Mouse (Mus musculus): ENCODE measurements around the gene Plaur. TPM values are rescaled to one million over a fixed set of nuclear protein-coding genes. Genes with fewer than 3 reads are reported as not detected.

The Plaur gene
- 191 TPM for polyA plus RNA-seq (2012; fragmentation: generic; extraction: Trizol)
- long read RNA-seq, experiment 1, transcript Plaur-201 (7 exons, 1,506 nt): major isoform, 59 of 68 reads
- long read RNA-seq, experiment 1, partial matches to known transcripts: 5 of 68 reads
- long read RNA-seq, experiment 1, other reads (novel, unspliced or antisense): 3 of 68 reads
- long read RNA-seq, experiment 2, transcript Plaur-201 (7 exons, 1,506 nt): major isoform, 377 of 430 reads
- long read RNA-seq, experiment 2, partial matches to known transcripts: 22 of 430 reads
- long read RNA-seq, experiment 2, other reads (novel, unspliced or antisense): 26 of 430 reads

GRCm38 (mm10) chr7:24462388-24463319 is at the start of gene Plaur:
Plaur (plus strand) TSS chr7:24462484.
- peaks cover 50% of the 10 kb centered on the region for H3K79me3 ChIP-seq (ENCODE audit: low read depth)
- H3K36me3 ChIP-seq (ENCODE audit: control insufficient read depth, insufficient read depth): peaks cover 41% of the 10 kb centered on the region
- no peaks in the 10 kb centered on the region for H3K27me3 ChIP-seq (ENCODE audit: control insufficient read depth, insufficient read depth, insufficient read length)
- peaks cover 55% of the 10 kb centered on the region for H3K79me2 ChIP-seq (ENCODE audit: control insufficient read depth, insufficient read depth)
- H3ac ChIP-seq (ENCODE audit: control insufficient read depth, insufficient read length, low read depth): peak within 1 kb of the TSS; percentile 73
- TF ChIP-seq FOSL1 (IDR thresholded peaks at IDR 0.05; ENCODE audit: insufficient read depth, low read length, poor library complexity, severe bottlenecking) (no peak), MAX (IDR thresholded peaks at IDR 0.05) (peak; percentile 28), MYOG (IDR thresholded peaks at IDR 0.05; ENCODE audit: control insufficient read depth, extremely low read depth, insufficient read length) (no peak), CTCF (IDR thresholded peaks at IDR 0.05; ENCODE audit: control insufficient read depth, insufficient read depth, insufficient read length) (no peak), USF1 (IDR thresholded peaks at IDR 0.05; ENCODE audit: low read depth) (peak; percentile 76), CEBPB (IDR thresholded peaks at IDR 0.05; ENCODE audit: low read depth) (no peak), MYOD1 (IDR thresholded peaks at IDR 0.05; ENCODE audit: control insufficient read depth, insufficient read length, low read depth) (no peak)
- peak within 1 kb of the TSS; percentile 69 for H3K4me3 ChIP-seq (ENCODE audit: insufficient read depth, poor library complexity, severe bottlenecking)

GRCm38 (mm10) chr7:24413630-24414029 is 48.7 kb upstream of the Plaur start:
- H3K79me3 ChIP-seq (ENCODE audit: low read depth): no peaks in the 10 kb centered on the region
- TF ChIP-seq MYOD1 (IDR thresholded peaks at IDR 0.05; ENCODE audit: control insufficient read depth, insufficient read length, low read depth): peak; percentile 9
- TF ChIP-seq FOSL1 (IDR thresholded peaks at IDR 0.05; ENCODE audit: insufficient read depth, low read length, poor library complexity, severe bottlenecking): no peak
- no peaks in the 10 kb centered on the region for H3K27me3 ChIP-seq (ENCODE audit: control insufficient read depth, insufficient read depth, insufficient read length)
- no peaks in the 10 kb centered on the region for H3K36me3 ChIP-seq (ENCODE audit: control insufficient read depth, insufficient read depth)
- no peak overlapping the region for H3ac ChIP-seq (ENCODE audit: control insufficient read depth, insufficient read length, low read depth)
- no peak overlapping the region for H3K4me3 ChIP-seq (ENCODE audit: insufficient read depth, poor library complexity, severe bottlenecking)
- no peaks in the 10 kb centered on the region for H3K79me2 ChIP-seq (ENCODE audit: control insufficient read depth, insufficient read depth)

- H3ac ChIP-seq (ENCODE audit: control insufficient read depth, insufficient read length, low read depth): no peak overlapping the region
- H3K79me3 ChIP-seq (ENCODE audit: low read depth): no peaks in the 10 kb centered on the region
- TF ChIP-seq USF1 (IDR thresholded peaks at IDR 0.05; ENCODE audit: low read depth): no peak
- TF ChIP-seq CTCF (IDR thresholded peaks at IDR 0.05; ENCODE audit: control insufficient read depth, insufficient read depth, insufficient read length): no peak
- TF ChIP-seq MYOG (IDR thresholded peaks at IDR 0.05; ENCODE audit: control insufficient read depth, extremely low read depth, insufficient read length): no peak
- TF ChIP-seq MAX (IDR thresholded peaks at IDR 0.05): no peak
- no peak for TF ChIP-seq FOSL1 (IDR thresholded peaks at IDR 0.05; ENCODE audit: insufficient read depth, low read length, poor library complexity, severe bottlenecking)
- no peak for TF ChIP-seq CEBPB (IDR thresholded peaks at IDR 0.05; ENCODE audit: low read depth)
- TF ChIP-seq MYOD1 (IDR thresholded peaks at IDR 0.05; ENCODE audit: control insufficient read depth, insufficient read length, low read depth): no peak
- H3K36me3 ChIP-seq (ENCODE audit: control insufficient read depth, insufficient read depth): no peaks in the 10 kb centered on the region
- no peaks in the 10 kb centered on the region for H3K79me2 ChIP-seq (ENCODE audit: control insufficient read depth, insufficient read depth)
- H3K27me3 ChIP-seq (ENCODE audit: control insufficient read depth, insufficient read depth, insufficient read length): no peaks in the 10 kb centered on the region
- H3K4me3 ChIP-seq (ENCODE audit: insufficient read depth, poor library complexity, severe bottlenecking): no peak overlapping the region
These were observed 47.0 kb upstream of the Plaur start for GRCm38 (mm10) chr7:24415261-24415660.

DNA sequence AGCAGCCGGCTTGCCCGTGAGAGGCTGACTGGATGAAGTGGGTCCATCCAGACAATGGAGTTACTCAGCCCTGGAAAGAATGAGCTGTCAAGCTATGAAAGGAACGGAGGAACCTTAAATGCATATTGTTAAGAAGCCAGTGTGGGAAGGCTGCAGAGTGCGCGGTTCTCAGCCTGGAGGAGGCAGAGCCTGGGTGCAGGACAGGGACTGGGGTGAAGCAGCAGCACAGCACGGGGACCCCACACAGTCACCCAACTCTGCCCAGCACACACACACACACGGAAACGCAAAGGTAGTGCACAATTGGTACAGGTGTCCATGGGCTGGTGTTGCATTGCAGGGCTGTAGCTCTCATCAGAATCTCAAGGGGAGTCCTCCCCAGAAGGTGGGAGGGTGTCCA is 42.7 kb upstream of the Plaur start:
- Histone ChIP-seq H3K4me3 (ENCODE audit: insufficient read depth, poor library complexity, severe bottlenecking) (no peak overlapping the region), H3K79me3 (ENCODE audit: low read depth) (no peaks in the 10 kb centered on the region), H3K79me2 (ENCODE audit: control insufficient read depth, insufficient read depth) (no peaks in the 10 kb centered on the region), H3K27me3 (ENCODE audit: control insufficient read depth, insufficient read depth, insufficient read length) (no peaks in the 10 kb centered on the region), H3ac (ENCODE audit: control insufficient read depth, insufficient read length, low read depth) (no peak overlapping the region), H3K36me3 (ENCODE audit: control insufficient read depth, insufficient read depth) (no peaks in the 10 kb centered on the region)
- TF ChIP-seq MYOG (IDR thresholded peaks at IDR 0.05; ENCODE audit: control insufficient read depth, extremely low read depth, insufficient read length): no peak
- TF ChIP-seq CEBPB (IDR thresholded peaks at IDR 0.05; ENCODE audit: low read depth): no peak
- TF ChIP-seq MYOD1 (IDR thresholded peaks at IDR 0.05; ENCODE audit: control insufficient read depth, insufficient read length, low read depth): no peak
- TF ChIP-seq CTCF (IDR thresholded peaks at IDR 0.05; ENCODE audit: control insufficient read depth, insufficient read depth, insufficient read length): no peak
- no peak for TF ChIP-seq USF1 (IDR thresholded peaks at IDR 0.05; ENCODE audit: low read depth)
- no peak for TF ChIP-seq MAX (IDR thresholded peaks at IDR 0.05)
- no peak for TF ChIP-seq FOSL1 (IDR thresholded peaks at IDR 0.05; ENCODE audit: insufficient read depth, low read length, poor library complexity, severe bottlenecking)

DNA sequence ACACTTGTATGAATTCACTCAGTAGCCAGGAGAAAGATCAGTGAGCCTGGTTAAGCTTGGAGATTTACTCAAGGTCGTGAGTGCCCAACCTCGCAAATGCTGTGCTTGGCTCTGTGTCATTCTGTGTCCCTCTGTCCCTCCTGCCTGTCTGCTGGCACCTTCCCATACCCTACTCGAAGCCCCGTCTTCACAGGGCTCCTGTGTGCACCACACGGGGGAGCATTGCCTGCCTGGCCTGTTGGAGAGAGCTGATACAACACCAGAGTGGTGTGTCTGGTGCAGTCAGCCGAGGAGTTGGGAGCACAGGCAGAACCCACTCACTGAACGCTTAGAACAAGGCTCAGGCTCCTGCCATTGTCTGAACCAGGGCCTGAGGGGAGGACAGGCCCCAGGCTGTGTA is 40.6 kb upstream of the Plaur start:
- TF ChIP-seq MYOD1 (IDR thresholded peaks at IDR 0.05; ENCODE audit: control insufficient read depth, insufficient read length, low read depth): no peak
- TF ChIP-seq CTCF (IDR thresholded peaks at IDR 0.05; ENCODE audit: control insufficient read depth, insufficient read depth, insufficient read length): no peak
- no peak for TF ChIP-seq CEBPB (IDR thresholded peaks at IDR 0.05; ENCODE audit: low read depth)
- no peak for TF ChIP-seq FOSL1 (IDR thresholded peaks at IDR 0.05; ENCODE audit: insufficient read depth, low read length, poor library complexity, severe bottlenecking)
- no peak for TF ChIP-seq USF1 (IDR thresholded peaks at IDR 0.05; ENCODE audit: low read depth)
- TF ChIP-seq MAX (IDR thresholded peaks at IDR 0.05): no peak
- H3K36me3 ChIP-seq (ENCODE audit: control insufficient read depth, insufficient read depth): no peaks in the 10 kb centered on the region
- no peaks in the 10 kb centered on the region for H3K27me3 ChIP-seq (ENCODE audit: control insufficient read depth, insufficient read depth, insufficient read length)

More for the DNA sequence above, 40.6 kb upstream of the Plaur start:
- H3K79me3 ChIP-seq (ENCODE audit: low read depth): no peaks in the 10 kb centered on the region
- no peak overlapping the region for H3K4me3 ChIP-seq (ENCODE audit: insufficient read depth, poor library complexity, severe bottlenecking)
- H3ac ChIP-seq (ENCODE audit: control insufficient read depth, insufficient read length, low read depth): no peak overlapping the region
- no peaks in the 10 kb centered on the region for H3K79me2 ChIP-seq (ENCODE audit: control insufficient read depth, insufficient read depth)

Measured in C2C12 (cell line).